Mouse (Mus musculus) adrenal gland, adult (tissue): Measurements from ENCODE around the gene Acp1.

Experiments
- DNase-seq, 2 experiments: peaks; one replicate each; pipeline ENCODE4 v3.0.0; 2022 to 2023; ENCODE audit warnings: low spot score in 1 of 2; ENCODE audit not compliant: inconsistent age in 2 of 2

Acp1 gene

GRCm38 (mm10) chr12:30911261-30912047, at the start of gene Acp1, which contains the start of gene Sh3yl1:
Gene Acp1 (minus strand): TSS chr12:30911589.
Gene Sh3yl1 (plus strand): TSS chr12:30911668.
- DNase-seq: peak; percentile 96 to 99

GRCm38 (mm10) chr12:30944197-30944596, 32.8 kb upstream of the Acp1 start:
- DNase-seq: no peak

- no peak for DNase-seq
Measured at GRCm38 (mm10) chr12:30943057-30943986, 31.9 kb upstream of the Acp1 start.

- no peak for DNase-seq
Measured at GRCm38 (mm10) chr12:30936899-30937298, 25.5 kb upstream of the Acp1 start.

- DNase-seq: no peak
Measured at GRCm38 (mm10) chr12:30933299-30933698, 21.9 kb upstream of the Acp1 start.

- no peak for DNase-seq
Measured at GRCm38 (mm10) chr12:30928182-30928581, 16.8 kb upstream of the Acp1 start.

- DNase-seq: no peak
Measured at GRCm38 (mm10) chr12:30922401-30922800, 11.0 kb upstream of the Acp1 start.

GRCm38 (mm10) chr12:30912840-30913239, 1.5 kb upstream of the Acp1 start:
- no peak for DNase-seq

- DNase-seq: peak in 1 of 2 experiments; percentile 45
Measured at GRCm38 (mm10) chr12:30912048-30912381, 626 bp upstream of the Acp1 start.

GRCm38 (mm10) chr12:30910860-30911259, 529 bp downstream of the Acp1 start:
- no peak for DNase-seq

GRCm38 (mm10) chr12:30909881-30910280, 1.5 kb downstream of the Acp1 start:
- DNase-seq: no peak

GRCm38 (mm10) chr12:30908658-30909057, 2.7 kb downstream of the Acp1 start:
- no peak for DNase-seq

- no peak for DNase-seq
Measured at GRCm38 (mm10) chr12:30897039-30897438, 14.3 kb downstream of the Acp1 start.

GRCm38 (mm10) chr12:30891438-30891837, 20.0 kb downstream of the Acp1 start:
- no peak for DNase-seq

GRCm38 (mm10) chr12:30890067-30890466, 21.3 kb downstream of the Acp1 start:
- DNase-seq: peak; percentile 30 to 86

GRCm38 (mm10) chr12:30888003-30888402, 23.4 kb downstream of the Acp1 start:
- DNase-seq: no peak

GRCm38 (mm10) chr12:30885891-30886290, 25.5 kb downstream of the Acp1 start:
- DNase-seq: peak in 1 of 2 experiments; percentile 33

GRCm38 (mm10) chr12:30884622-30885230, 26.7 kb downstream of the Acp1 start:
- DNase-seq: no peak

- DNase-seq: peak in 1 of 2 experiments; percentile 39
Measured at GRCm38 (mm10) chr12:30883986-30884621, 27.3 kb downstream of the Acp1 start, which contains the start of gene Alkal2. Gene Alkal2 (plus strand): TSS chr12:30884322.

GRCm38 (mm10) chr12:30883592-30883985, 27.8 kb downstream of the Acp1 start:
- no peak for DNase-seq

- no peak for DNase-seq
Measured at GRCm38 (mm10) chr12:30879447-30879846, 31.9 kb downstream of the Acp1 start.
